Mouse (Mus musculus) kidney, embryonic 15.5 days (tissue): ENCODE results near the gene Gm3173. TPM values are rescaled to one million over a fixed set of nuclear protein-coding genes. Genes with fewer than 3 reads are reported as not detected.
"Not testable (repeated sequence)": the region's sequence is repeated elsewhere in the genome, so short reads cannot be mapped to it uniquely, and the experiment has no call there.

Experiments
- ATAC-seq: fragments of 200-750 bp; cut with Nextera tagmentation; replicated peaks from 2 replicates; pipeline ENCODE4 v1.8.0; 2017; ENCODE audit warnings: moderate TSS enrichment; ENCODE audit not compliant: low FRiP score
- H3K27ac ChIP-seq: fragments of 300-500 bp; sonication (generic); 2 replicates; pipeline ENCODE4 v1.5.1; 2015; ENCODE audit warnings: mild to moderate bottlenecking, inconsistent platforms
- H3K27me3 ChIP-seq: fragments of 300-500 bp; sonication (generic); 2 replicates; pipeline ENCODE4 v1.6.1; 2015; ENCODE audit warnings: inconsistent platforms
- H3K36me3 ChIP-seq: fragments of 300-500 bp; sonication (generic); 2 replicates; pipeline ENCODE4 v1.6.1; 2015; ENCODE audit warnings: inconsistent platforms
- H3K4me1 ChIP-seq: fragments of 300-500 bp; sonication (generic); 2 replicates; pipeline ENCODE4 v1.6.1; 2015; ENCODE audit warnings: inconsistent platforms
- H3K4me2 ChIP-seq: fragments of 300-500 bp; sonication (generic); 2 replicates; pipeline ENCODE4 v1.6.1; 2015; ENCODE audit warnings: moderate library complexity, mild to moderate bottlenecking, inconsistent platforms
- H3K4me3 ChIP-seq: fragments of 300-500 bp; sonication (generic); replicated peaks from 2 replicates; pipeline ENCODE4 v1.5.1; 2015; ENCODE audit warnings: mild to moderate bottlenecking, inconsistent platforms
- H3K9ac ChIP-seq: fragments of 300-500 bp; sonication (generic); 2 replicates; pipeline ENCODE4 v1.6.1; 2015; ENCODE audit warnings: mild to moderate bottlenecking, inconsistent platforms
- H3K9me3 ChIP-seq: fragments of 300-500 bp; sonication (generic); replicated peaks from 2 replicates; pipeline ENCODE4 v1.6.1; 2016; ENCODE audit warnings: inconsistent platforms
- WGBS: fragments of 180-500 bp; shearing (Covaris S2); methylation state at CpG from one replicate; pipeline ENCODE4 v1.1.7; 2015; ENCODE audit warnings: mixed read lengths; 5-methylcytosine and 5-hydroxymethylcytosine counted together
- polyA plus RNA-seq: library from polyadenylated mRNA; unstranded; fragments of >200 nt; fragmentation: Nextera tagmentation; extraction: Ambion mirVana; gene quantifications from 2 replicates; pipeline ENCODE4 v1.2.1, GENCODE M21; 2015

Gm3173 gene
- polyA plus RNA-seq, result not detected in 2 replicates

DNA sequence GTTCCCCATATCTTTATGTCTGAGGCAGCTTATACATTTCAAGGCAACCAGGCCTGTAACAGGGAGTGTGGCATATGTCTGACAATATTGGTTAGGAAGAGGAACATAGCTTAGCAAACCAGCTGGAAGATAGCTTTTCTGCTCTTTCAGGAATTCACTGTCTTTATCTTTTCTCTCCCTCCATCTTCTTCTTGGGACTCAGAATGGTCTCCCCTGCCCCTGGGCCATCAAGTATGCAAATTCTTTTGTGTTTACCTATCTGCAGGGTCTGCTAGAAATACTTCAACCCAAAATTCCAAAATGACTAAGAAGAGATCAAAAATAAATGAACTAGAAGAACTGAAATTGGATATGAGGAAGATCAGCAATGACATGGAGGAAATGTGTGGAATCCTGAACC is at the start of gene Gm3173:
TSS of gene Gm3173 (plus strand) at position 301 of the 400 bp plus-strand sequence.
- H3K27me3 ChIP-seq, H3K27ac ChIP-seq, H3K9ac ChIP-seq, ATAC-seq, H3K9me3 ChIP-seq, H3K36me3 ChIP-seq, H3K4me3 ChIP-seq, H3K4me2 ChIP-seq, H3K4me1 ChIP-seq: not testable (repeated sequence)

DNA sequence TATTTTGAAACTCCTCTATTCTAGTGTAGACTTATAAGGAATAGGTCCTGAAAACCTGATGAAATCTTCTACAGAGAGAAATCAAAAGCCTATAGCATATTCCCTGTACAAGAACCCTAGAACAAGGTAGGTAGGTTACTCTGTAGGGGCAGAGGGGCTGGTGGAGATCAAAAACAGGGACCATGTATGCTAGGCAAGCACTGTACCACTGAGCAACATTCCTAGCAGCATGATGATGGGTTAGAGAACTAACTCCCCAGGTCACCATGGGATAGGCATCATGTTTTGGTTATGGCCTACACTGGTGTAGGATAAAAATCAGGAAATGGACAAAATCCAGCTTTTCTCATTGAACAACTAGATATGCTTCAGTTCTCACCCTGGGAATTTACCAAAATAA is 45.2 kb upstream of the Gm3173 start:
- H3K9ac ChIP-seq, H3K9me3 ChIP-seq, ATAC-seq, H3K4me3 ChIP-seq, H3K27me3 ChIP-seq, H3K36me3 ChIP-seq, H3K4me2 ChIP-seq, H3K4me1 ChIP-seq, H3K27ac ChIP-seq: not testable (repeated sequence)

DNA sequence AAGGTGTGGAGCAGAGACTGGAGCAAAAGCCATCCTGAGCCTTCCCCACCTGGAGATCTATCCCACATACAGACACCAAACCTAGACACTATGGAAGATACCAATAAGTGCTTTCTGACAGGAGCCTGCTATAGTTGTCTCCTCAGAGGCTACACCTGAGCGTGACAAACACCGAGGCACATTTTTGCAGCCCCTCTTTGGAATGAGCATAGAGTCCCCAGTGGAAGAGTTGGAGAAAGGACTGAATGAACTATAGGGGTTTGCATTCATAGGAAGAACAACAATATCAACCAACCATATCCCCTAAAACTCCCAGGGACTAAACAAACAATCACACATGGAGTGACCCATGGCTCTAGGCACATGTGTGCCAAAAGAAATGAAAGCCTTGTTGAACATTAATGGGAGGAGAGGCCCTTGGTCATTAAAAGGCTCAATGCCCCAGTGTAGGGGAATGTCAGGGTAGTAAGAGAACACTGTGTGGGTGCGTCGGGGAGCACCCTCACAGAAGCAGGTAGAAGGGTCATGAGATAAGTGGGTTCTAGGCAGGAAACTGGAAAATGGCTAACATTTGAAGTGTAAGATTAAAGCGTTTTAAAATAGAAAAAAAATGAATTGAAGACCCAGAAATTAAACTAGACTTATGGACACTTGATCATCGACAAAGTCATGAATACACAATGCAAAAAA is 37.8 kb upstream of the Gm3173 start:
- not testable (repeated sequence) for H3K36me3 ChIP-seq, H3K4me2 ChIP-seq, H3K4me3 ChIP-seq, H3K27ac ChIP-seq, ATAC-seq, H3K9ac ChIP-seq, H3K4me1 ChIP-seq, H3K27me3 ChIP-seq, H3K9me3 ChIP-seq
- 90% methylated on average over 4 of the region's 6 CpGs for WGBS

DNA sequence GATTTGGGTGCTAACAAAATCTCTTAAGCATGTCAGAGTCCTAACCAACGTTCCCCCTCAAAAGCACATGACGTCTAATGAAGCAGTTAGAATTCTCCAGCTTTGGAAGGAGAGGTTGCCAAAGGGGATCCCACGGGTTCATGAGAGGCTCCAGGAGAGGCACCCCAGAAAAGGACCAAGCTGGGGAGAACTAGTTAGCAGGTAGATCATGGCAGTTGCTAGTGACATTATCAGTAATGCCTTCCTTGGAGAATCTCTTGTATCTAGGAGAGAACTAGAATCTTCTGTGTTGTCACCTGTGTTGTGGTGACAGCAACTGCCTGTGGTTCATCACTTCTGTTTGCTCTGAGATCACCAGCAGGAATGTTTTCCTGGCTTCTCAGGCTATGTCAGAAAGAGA is 33.6 kb upstream of the Gm3173 start, which contains the start of gene Gm3159:
TSS of gene Gm3159 (plus strand) at position 301 of the 400 bp plus-strand sequence.
- H3K36me3 ChIP-seq, H3K4me3 ChIP-seq, H3K4me2 ChIP-seq, ATAC-seq, H3K9me3 ChIP-seq, H3K9ac ChIP-seq, H3K4me1 ChIP-seq, H3K27ac ChIP-seq, H3K27me3 ChIP-seq: not testable (repeated sequence)
- WGBS, result 84% methylated on average over 3 of the region's 3 CpGs

DNA sequence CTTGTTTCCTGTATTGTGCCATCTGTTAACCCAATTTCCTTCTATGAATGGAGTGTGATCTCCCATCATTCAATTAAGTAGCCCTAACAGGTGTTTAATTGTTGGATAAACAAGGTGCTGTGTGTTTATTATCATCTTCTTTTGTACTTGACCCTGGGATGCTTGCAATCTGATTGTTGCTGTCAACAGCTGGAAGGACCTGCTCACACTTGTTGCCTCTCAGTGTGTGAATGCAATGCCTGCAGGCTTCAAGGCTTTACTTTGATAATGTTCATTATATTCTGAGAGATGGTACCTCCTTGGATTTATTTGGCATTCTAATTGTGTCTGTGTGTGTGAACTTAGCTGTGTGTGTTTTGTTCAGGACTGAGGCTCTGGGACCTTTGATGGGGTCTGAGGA is 32.2 kb upstream of the Gm3173 start:
- H3K9ac ChIP-seq, H3K9me3 ChIP-seq, H3K36me3 ChIP-seq, ATAC-seq, H3K27me3 ChIP-seq, H3K4me1 ChIP-seq, H3K27ac ChIP-seq, H3K4me3 ChIP-seq, H3K4me2 ChIP-seq: not testable (repeated sequence)

DNA sequence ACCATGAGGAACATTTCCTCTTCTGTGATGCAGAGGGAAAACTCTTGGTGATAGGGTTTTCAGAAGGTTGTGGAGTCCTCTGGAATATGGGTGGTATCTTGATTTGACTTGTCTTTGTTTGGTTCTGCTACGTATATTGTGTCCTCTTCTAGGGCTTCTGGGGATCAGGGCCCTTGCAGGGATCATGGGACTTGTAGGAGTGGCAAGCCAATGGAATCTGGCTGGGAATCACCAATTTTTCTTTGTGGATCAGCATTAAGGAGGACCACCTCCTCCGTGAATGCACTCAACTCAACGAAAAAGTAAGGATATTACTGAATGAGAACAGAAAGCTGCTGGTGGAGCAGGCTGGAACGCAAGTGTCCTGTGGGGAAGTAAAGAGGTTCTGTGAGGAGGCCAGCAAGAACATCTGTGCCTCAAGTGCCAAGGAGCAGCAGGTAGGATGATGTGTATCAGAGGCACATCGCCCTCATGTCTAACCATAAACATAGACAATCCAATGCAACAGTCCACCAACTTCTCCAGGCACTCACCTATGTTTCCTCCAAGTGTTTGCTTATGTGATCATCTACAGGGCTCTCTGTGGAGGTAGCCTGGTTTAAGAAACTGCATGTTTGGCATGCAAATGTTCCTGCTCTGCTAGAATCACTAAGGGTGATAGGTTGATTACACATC is 30.5 kb upstream of the Gm3173 start:
- H3K4me1 ChIP-seq, H3K9me3 ChIP-seq, H3K36me3 ChIP-seq, H3K27me3 ChIP-seq, H3K9ac ChIP-seq, H3K27ac ChIP-seq, H3K4me3 ChIP-seq, H3K4me2 ChIP-seq, ATAC-seq: not testable (repeated sequence)
- WGBS, result 82% methylated on average over 5 of the region's 5 CpGs

DNA sequence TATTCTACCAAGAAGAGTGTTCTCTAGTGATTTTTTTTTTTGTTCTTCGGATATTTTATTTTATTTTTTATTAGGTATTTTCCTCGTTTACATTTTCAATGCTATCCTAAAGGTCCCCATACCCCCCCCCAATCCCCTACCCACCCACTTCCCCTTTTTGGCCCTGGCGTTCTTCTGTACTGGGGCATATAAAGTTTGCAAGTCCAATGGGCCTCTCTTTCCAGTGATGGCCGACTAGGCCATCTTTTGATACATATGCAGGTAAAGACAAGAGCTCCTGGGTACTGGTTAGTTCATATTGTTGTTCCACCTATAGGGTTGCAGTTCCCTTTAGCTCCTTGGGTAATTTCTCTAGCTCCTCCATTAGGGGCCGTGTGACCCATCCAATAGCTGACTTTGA is 29.5 kb upstream of the Gm3173 start:
- not testable (repeated sequence) for H3K4me2 ChIP-seq, ATAC-seq, H3K9me3 ChIP-seq, H3K27ac ChIP-seq, H3K36me3 ChIP-seq, H3K4me1 ChIP-seq, H3K4me3 ChIP-seq, H3K27me3 ChIP-seq, H3K9ac ChIP-seq
- 70% methylated on average over 5 of the region's 5 CpGs for WGBS

DNA sequence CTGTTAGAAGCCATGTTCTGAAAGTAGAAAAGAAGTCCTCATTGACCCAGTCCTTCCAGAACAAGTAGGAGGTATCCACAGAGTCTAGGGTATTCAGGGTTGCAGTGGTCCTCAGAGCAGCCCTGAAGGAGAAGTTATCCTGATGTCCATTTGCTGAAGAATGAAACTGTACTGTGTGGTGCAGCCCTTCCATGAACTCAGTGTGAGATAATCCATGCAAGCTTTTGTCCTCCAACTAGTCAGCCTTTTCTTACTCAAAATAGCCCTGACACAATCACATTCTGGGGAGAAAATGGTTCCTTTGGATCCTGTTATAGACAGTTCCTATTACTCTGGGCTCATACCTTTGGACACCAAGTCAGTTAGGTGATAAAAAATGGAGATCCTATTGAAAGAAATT is 27.0 kb upstream of the Gm3173 start:
- H3K4me1 ChIP-seq, H3K27me3 ChIP-seq, H3K9me3 ChIP-seq, H3K9ac ChIP-seq, H3K27ac ChIP-seq, H3K4me2 ChIP-seq, H3K36me3 ChIP-seq, H3K4me3 ChIP-seq, ATAC-seq: not testable (repeated sequence)

DNA sequence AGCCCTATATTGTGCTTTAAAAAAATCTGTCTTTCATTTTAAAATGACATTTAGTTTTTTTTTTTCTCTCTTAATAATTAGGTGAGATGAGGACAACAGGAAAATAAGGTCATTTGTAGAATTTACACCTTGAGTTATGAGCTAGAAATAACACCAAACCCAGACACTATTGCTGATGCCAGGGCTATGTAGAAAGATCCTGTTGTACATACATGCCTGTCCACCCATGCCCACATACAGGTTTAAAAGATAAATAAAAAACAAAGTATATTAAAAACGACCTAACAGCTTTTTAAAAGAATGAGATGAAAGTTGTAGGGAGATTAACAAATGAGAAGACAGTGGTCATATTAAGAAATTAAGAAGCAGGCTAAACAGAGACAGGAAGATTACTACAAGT is 20.9 kb upstream of the Gm3173 start:
- not testable (repeated sequence) for H3K4me2 ChIP-seq, H3K9ac ChIP-seq, H3K4me1 ChIP-seq, H3K27me3 ChIP-seq, H3K9me3 ChIP-seq, H3K4me3 ChIP-seq, H3K36me3 ChIP-seq, H3K27ac ChIP-seq, ATAC-seq
- 74% methylated on average over 1 of the region's 1 CpGs for WGBS

DNA sequence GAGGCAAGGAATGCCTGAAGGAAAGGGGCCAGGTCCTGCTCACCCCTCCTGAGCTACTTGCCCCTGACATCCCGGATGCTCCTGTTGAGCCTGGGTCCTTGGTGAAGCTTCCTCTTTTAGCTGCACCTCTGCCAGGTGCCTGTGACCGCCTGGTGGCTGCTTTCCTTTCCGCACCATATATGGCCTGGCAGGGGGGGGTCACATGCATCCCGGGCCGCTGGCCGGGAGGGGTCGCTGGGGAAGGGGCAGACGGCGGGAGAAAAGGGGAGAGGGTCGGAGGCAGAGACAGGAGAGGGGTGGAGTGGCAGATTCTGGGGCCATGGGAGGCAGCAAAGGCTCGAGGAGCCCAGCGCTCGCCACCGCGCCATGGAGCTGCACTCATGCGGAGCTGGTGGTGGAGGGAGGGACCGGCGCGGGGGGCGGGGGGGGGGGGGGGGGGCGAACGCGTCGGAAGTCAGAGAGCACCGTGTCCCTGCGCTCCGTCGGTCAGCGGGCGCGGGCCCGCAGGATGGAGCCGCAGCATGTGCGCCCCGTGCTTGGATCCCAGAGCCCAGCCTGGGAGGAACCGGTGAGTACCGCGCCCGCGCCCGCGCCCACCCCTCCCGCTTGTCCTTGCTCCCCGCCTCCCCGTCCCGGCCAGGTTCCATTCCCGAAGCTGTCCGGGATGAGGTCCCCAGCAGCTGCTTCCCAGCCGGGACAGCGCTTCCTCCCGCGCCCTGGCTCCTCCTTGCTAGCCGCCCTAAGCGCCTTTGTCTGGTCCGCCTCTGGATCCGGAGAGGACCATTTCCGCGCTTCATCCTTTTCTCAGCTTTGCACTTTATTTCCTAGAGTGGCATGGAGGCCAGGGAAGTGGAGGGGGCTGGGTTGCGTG is 15.6 kb upstream of the Gm3173 start, which contains the start of gene Gm3164:
TSS of gene Gm3164 (plus strand) at position 484 of the 871 bp plus-strand sequence.
- not testable (repeated sequence) for H3K9me3 ChIP-seq, H3K27me3 ChIP-seq, ATAC-seq, H3K36me3 ChIP-seq, H3K27ac ChIP-seq, H3K4me1 ChIP-seq, H3K9ac ChIP-seq
- H3K4me2 ChIP-seq, result peak within 1 kb of the TSS; percentile 68
- under 1% methylated on average over 26 of the region's 59 CpGs for WGBS
- peak within 1 kb of the TSS; percentile 42 for H3K4me3 ChIP-seq

DNA sequence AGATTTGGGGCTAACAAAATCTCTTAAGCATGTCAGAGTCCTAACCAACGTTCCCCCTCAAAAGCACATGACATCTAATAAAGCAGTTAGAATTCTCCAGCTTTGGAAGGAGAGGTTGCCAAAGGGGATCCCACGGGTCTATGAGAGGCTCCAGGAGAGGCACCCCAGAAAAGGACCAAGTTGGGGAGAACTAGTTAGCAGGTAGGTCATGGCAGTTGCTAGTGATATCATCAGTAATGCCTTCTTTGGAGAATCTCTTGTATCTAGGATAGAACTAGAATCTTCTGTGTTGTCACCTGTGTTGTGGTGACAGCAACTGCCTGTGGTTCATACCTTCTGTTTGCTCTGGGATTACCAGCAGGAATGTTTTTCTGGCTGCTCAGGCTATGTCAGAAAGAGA is 50.7 kb downstream of the Gm3173 start, which contains the start of gene Gm3182:
TSS of gene Gm3182 (plus strand) at position 301 of the 400 bp plus-strand sequence.
- WGBS, result 70% methylated on average over 1 of the region's 2 CpGs
- not testable (repeated sequence) for ATAC-seq

DNA sequence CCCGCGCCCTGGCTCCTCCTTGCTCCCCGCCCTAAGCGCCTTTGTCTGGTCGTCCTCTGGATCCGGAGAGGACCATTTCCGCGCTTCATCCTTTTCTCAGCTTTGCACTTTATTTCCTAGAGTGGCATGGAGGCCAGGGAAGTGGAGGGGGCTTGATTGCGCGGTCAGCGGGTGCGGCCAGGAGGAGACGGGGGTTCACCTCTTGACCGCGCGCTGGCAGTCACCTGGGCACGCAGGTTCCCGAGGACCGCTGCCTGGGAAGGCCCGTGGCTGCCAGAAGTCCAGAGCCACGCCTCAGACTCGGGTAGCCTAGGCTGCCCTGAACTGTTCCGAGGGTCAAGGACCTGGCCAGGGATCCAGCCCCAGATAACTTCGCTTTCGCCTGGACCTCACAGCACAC is 68.6 kb downstream of the Gm3173 start:
- Histone ChIP-seq H3K4me2 (peak overlapping the region; percentile 56), H3K4me3 (peak overlapping the region; percentile 27)
- ATAC-seq, H3K9me3 ChIP-seq, H3K9ac ChIP-seq, H3K4me1 ChIP-seq, H3K27me3 ChIP-seq, H3K36me3 ChIP-seq, H3K27ac ChIP-seq: not testable (repeated sequence)
- 1% methylated on average over 16 of the region's 25 CpGs for WGBS

More for the DNA sequence above, 50.7 kb downstream of the Gm3173 start, which contains the start of gene Gm3182:
- H3K9ac ChIP-seq, H3K27ac ChIP-seq, H3K4me3 ChIP-seq, H3K36me3 ChIP-seq, H3K9me3 ChIP-seq, H3K27me3 ChIP-seq, H3K4me2 ChIP-seq, H3K4me1 ChIP-seq: not testable (repeated sequence)
